Mouse (Mus musculus): ENCODE measurements at regions not wholly inside any gene's neighbourhood (a gene's known extent, or its start where the extent isn't known, plus 50 kb on each side); places are given as distances from the start of the nearest gene placed in this dataset.

GRCm38 (mm10) chr11:21478191-21478590, 93.8 kb upstream of the Wdpcp start:
- Histone ChIP-seq H3K4me1 (ENCODE audit: control insufficient read depth, insufficient read depth, low read length) (0 out of 2 replicates have a peak, but pooled peaks cover 2% of the 10 kb centered on the region), H3K4me3 (ENCODE audit: insufficient read depth, low read length) (no peak overlapping the region), H3K27ac (ENCODE audit: insufficient read depth, low read length) (no peak overlapping the region)
- TF ChIP-seq CTCF (IDR thresholded peaks at IDR 0.05; ENCODE audit: extremely low read depth, insufficient read depth, low read length): no peak
- no peak for TF ChIP-seq POLR2A (IDR thresholded peaks at IDR 0.05; ENCODE audit: extremely low read depth, insufficient read depth, low read length)

DNA sequence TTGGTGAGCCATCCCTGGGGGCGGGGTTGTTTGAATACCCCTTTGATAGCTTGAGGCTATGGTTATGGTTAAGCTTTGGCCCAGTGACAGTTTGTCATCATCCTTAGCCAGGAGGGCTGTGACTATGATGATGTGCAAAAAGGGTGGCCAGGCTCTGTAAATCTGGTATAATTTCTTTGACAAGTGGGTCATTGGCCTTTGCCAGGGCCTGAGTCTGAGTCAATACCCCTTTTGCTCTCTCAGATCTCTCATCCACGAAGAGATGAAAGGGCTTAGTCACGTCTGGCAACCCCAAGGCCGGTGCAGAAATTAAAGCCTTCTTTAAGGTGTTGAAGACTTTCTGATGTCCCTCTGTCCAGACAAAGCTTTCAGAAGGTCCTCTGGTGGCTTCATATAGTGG, 99.7 kb upstream of the Ugp2 start:
- TF ChIP-seq CTCF (IDR thresholded peaks at IDR 0.05; ENCODE audit: extremely low read depth, insufficient read depth, low read length) (no peak), POLR2A (IDR thresholded peaks at IDR 0.05; ENCODE audit: extremely low read depth, insufficient read depth, low read length) (no peak)
- Histone ChIP-seq H3K27ac (ENCODE audit: insufficient read depth, low read length) (no peak overlapping the region), H3K4me1 (ENCODE audit: control insufficient read depth, insufficient read depth, low read length) (no peaks in the 10 kb centered on the region), H3K4me3 (ENCODE audit: insufficient read depth, low read length) (no peak overlapping the region)

DNA sequence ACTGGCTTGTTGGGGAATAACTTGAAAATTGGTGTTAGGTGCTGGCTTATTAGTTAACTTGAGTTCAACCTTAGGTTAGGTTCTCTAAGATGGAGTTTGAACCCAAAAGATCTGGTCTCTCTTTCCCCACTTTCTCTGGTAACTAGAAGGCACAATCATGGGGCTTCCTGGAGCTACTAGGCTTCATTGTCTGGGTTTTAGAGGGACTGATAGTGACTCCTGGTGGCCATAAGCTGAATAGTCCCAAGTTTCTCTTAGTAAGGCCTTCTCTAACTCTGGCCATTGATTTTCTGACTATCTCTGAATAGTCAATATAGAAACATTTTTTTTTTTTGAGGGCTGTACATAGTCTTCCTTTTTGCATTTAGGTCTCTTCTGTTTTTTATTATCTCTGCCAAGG, 97.5 kb upstream of the Ugp2 start:
- TF ChIP-seq POLR2A (IDR thresholded peaks at IDR 0.05; ENCODE audit: extremely low read depth, insufficient read depth, low read length) (no peak), CTCF (IDR thresholded peaks at IDR 0.05; ENCODE audit: extremely low read depth, insufficient read depth, low read length) (no peak)
- H3K4me3 ChIP-seq (ENCODE audit: insufficient read depth, low read length): no peak overlapping the region
- no peaks in the 10 kb centered on the region for H3K4me1 ChIP-seq (ENCODE audit: control insufficient read depth, insufficient read depth, low read length)
- H3K27ac ChIP-seq (ENCODE audit: insufficient read depth, low read length): no peak overlapping the region

DNA sequence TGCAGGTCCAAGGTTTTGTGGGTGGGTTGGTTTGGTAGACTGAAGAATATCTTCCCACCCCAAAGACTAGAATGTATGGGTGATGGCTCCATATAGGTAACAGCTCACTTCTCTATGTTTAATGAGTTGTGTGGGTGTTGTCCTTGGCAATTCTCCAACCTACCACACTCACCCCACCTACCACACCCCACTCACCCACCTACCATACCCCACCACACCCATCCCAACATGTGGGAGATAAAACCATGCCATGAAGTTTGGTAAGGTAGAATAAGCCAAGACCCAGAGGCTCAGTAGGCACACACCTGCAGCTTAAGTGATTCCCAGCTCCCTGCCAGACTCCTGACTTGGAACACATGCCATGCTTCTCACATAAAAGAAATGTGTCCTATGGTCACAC, 89.0 kb upstream of the Ugp2 start:
- Histone ChIP-seq H3K4me1 (ENCODE audit: control insufficient read depth, insufficient read depth, low read length) (no peaks in the 10 kb centered on the region), H3K4me3 (ENCODE audit: insufficient read depth, low read length) (no peak overlapping the region), H3K27ac (ENCODE audit: insufficient read depth, low read length) (no peak overlapping the region)
- TF ChIP-seq POLR2A (IDR thresholded peaks at IDR 0.05; ENCODE audit: extremely low read depth, insufficient read depth, low read length): no peak
- no peak for TF ChIP-seq CTCF (IDR thresholded peaks at IDR 0.05; ENCODE audit: extremely low read depth, insufficient read depth, low read length)

- Histone ChIP-seq H3K4me1 (ENCODE audit: control insufficient read depth, insufficient read depth, low read length) (no peaks in the 10 kb centered on the region), H3K4me3 (ENCODE audit: insufficient read depth, low read length) (no peak overlapping the region), H3K27ac (ENCODE audit: insufficient read depth, low read length) (no peak overlapping the region)
- TF ChIP-seq CTCF (IDR thresholded peaks at IDR 0.05; ENCODE audit: extremely low read depth, insufficient read depth, low read length): peak; percentile 19; the same call in 1 of the 2 replicates
- no peak for TF ChIP-seq POLR2A (IDR thresholded peaks at IDR 0.05; ENCODE audit: extremely low read depth, insufficient read depth, low read length)
Measured at GRCm38 (mm10) chr11:21453308-21454106, 82.5 kb upstream of the Ugp2 start.

GRCm38 (mm10) chr11:21433726-21434125, 62.7 kb upstream of the Ugp2 start:
- Histone ChIP-seq H3K27ac (ENCODE audit: insufficient read depth, low read length) (no peak overlapping the region), H3K4me1 (ENCODE audit: control insufficient read depth, insufficient read depth, low read length) (no peaks in the 10 kb centered on the region), H3K4me3 (ENCODE audit: insufficient read depth, low read length) (no peak overlapping the region)
- TF ChIP-seq CTCF (IDR thresholded peaks at IDR 0.05; ENCODE audit: extremely low read depth, insufficient read depth, low read length) (peak; percentile 68), POLR2A (IDR thresholded peaks at IDR 0.05; ENCODE audit: extremely low read depth, insufficient read depth, low read length) (no peak)

- no peak overlapping the region for H3K27ac ChIP-seq (ENCODE audit: insufficient read depth, low read length)
- no peaks in the 10 kb centered on the region for H3K4me1 ChIP-seq (ENCODE audit: control insufficient read depth, insufficient read depth, low read length)
- H3K4me3 ChIP-seq (ENCODE audit: insufficient read depth, low read length): no peak overlapping the region
- TF ChIP-seq POLR2A (IDR thresholded peaks at IDR 0.05; ENCODE audit: extremely low read depth, insufficient read depth, low read length): no peak
Measured at GRCm38 (mm10) chr11:21430021-21430420, 59.0 kb upstream of the Ugp2 start.

DNA sequence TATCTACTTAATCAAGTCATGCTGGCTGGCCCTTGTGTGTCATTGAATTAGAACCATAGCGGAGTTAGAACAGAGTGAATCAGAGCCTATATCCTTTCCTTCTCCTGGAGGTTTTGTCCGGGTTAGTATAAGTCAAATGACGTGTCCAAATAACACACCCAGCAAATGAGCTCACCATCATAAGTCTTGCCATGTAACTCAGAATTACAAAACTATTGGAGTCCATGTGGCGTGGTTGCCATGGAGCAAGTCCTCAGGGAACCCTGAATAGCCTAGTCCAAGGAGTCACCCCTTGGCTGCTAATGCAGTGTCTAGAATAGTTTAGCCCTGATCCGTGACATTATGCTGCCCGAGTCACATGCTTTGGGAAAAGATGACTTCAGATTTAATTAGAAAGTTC, 57.7 kb upstream of the Ugp2 start:
- TF ChIP-seq CTCF (IDR thresholded peaks at IDR 0.05; ENCODE audit: extremely low read depth, insufficient read depth, low read length) (no peak), POLR2A (IDR thresholded peaks at IDR 0.05; ENCODE audit: extremely low read depth, insufficient read depth, low read length) (no peak)
- Histone ChIP-seq H3K4me3 (ENCODE audit: insufficient read depth, low read length) (no peak overlapping the region), H3K4me1 (ENCODE audit: control insufficient read depth, insufficient read depth, low read length) (no peaks in the 10 kb centered on the region), H3K27ac (ENCODE audit: insufficient read depth, low read length) (no peak overlapping the region)

DNA sequence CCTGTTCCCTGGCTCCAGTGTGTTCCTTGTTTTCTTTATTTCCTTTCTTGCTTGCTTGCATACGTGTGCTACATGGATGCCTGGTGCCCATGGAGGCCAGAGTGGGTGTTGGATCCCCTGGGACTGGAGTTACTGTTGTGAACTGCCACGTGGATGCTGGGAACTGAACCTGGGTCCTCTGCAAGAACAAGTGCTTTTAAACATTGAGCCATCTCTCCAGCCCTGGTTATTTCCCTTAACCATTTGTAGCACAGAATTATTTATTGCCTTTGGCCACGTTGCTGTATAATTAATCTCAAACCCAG, 57.0 kb upstream of the Ugp2 start:
- no peak for TF ChIP-seq CTCF (IDR thresholded peaks at IDR 0.05; ENCODE audit: extremely low read depth, insufficient read depth, low read length)
- Histone ChIP-seq H3K4me1 (ENCODE audit: control insufficient read depth, insufficient read depth, low read length) (no peaks in the 10 kb centered on the region), H3K27ac (ENCODE audit: insufficient read depth, low read length) (no peak overlapping the region), H3K4me3 (ENCODE audit: insufficient read depth, low read length) (no peak overlapping the region)

- no peaks in the 10 kb centered on the region for H3K4me1 ChIP-seq (ENCODE audit: control insufficient read depth, insufficient read depth, low read length)
- TF ChIP-seq POLR2A (IDR thresholded peaks at IDR 0.05; ENCODE audit: extremely low read depth, insufficient read depth, low read length): no peak
- TF ChIP-seq CTCF (IDR thresholded peaks at IDR 0.05; ENCODE audit: extremely low read depth, insufficient read depth, low read length): no peak
- H3K4me3 ChIP-seq (ENCODE audit: insufficient read depth, low read length): no peak overlapping the region
- no peak overlapping the region for H3K27ac ChIP-seq (ENCODE audit: insufficient read depth, low read length)
Measured at GRCm38 (mm10) chr11:21427291-21428012, 56.5 kb upstream of the Ugp2 start.

All from cortical plate, adult 2 months (tissue).